Mouse (Mus musculus): ENCODE data around the gene Gal. TPM values are rescaled to one million over a fixed set of nuclear protein-coding genes. Genes with fewer than 3 reads are reported as not detected.
A peak's percentile ranks its signal among the peaks of the same experiment; 100 is the strongest.

The Gal gene
- polyA plus RNA-seq, 2 experiments: 0.04 TPM; not detected in 1

DNA sequence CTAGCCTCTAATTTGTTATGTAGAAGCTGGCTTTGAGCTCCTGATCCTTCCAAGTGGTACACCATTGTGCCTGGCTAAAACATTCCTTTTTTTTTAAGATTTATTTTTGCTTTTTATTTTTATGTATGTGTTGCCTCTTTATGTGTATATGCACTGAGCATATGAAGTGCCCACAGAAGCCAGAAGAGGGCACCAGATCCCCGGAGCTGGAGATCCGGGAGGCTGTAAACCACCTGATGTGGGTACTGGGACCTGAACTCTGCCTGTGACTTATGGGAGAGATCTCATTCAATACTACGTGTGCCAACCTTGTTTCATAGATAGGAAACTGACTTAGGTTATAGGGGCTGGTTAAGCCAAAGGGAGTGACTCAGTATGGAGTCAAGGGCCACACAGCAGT, 46.1 kb downstream of the Gal start:
- H3K27ac ChIP-seq: no peak overlapping the region
- no peak for TF ChIP-seq EP300 (IDR thresholded peaks at IDR 0.05; ENCODE audit: low read depth)
- peak; percentile 11; the same call in 1 of the 2 replicates for TF ChIP-seq CTCF (IDR thresholded peaks at IDR 0.05; ENCODE audit: low read depth)
- H3K27me3 ChIP-seq (ENCODE audit: control insufficient read depth, insufficient read depth, low read length): no peaks in the 10 kb centered on the region
- 78% methylated on average over 3 of the region's 3 CpGs for WGBS (ENCODE audit: insufficient replicate concordance)
- H3K4me3 ChIP-seq (ENCODE audit: insufficient read depth in 1 of 2, low read depth in 2 of 2, low read length in 2 of 2): no peak overlapping the region
- ATAC-seq (ENCODE audit: insufficient read depth) (no peak), DNase-seq (ENCODE audit: low read depth in 3 of 3, low spot score in 3 of 3) (no peak)
- no peak overlapping the region for H3K4me2 ChIP-seq (ENCODE audit: low read depth)
- peaks cover 2% of the 10 kb centered on the region for H3K36me3 ChIP-seq (replicated peaks; ENCODE audit: control insufficient read depth, insufficient read depth, low read depth)
- no peak overlapping the region for H3K9ac ChIP-seq (replicated peaks)
- no peaks in the 10 kb centered on the region for H3K9me3 ChIP-seq (ENCODE audit: control insufficient read depth, low read length)
- H3K4me1 ChIP-seq (replicated peaks; ENCODE audit: control insufficient read depth in 2 of 2, insufficient read depth in 2 of 2, low read length in 1 of 2): no peaks in the 10 kb centered on the region

DNA sequence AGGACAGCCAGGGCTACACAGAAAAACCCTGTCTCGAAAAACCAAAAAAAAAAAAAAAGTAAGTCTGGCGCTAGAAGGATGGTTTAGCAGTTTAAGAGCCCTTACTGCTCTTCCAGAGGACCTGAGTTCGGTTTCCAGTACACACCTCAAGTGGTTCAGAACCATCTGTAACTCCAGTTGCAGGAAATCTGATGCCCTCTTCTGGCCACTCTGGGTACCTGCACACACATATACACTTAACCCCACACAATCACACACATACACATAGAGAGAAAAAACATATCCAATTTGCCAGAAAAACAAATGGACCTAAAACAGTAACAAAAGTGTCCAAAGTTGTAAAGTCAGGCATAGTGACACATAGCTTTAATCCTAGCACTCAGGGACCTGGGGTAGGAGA, 49.3 kb downstream of the Gal start:
- Histone ChIP-seq H3K9ac (replicated peaks) (no peak overlapping the region), H3K4me3 (ENCODE audit: insufficient read depth in 1 of 2, low read depth in 2 of 2, low read length in 2 of 2) (no peak overlapping the region), H3K27ac (no peak overlapping the region), H3K9me3 (ENCODE audit: control insufficient read depth, low read length) (no peaks in the 10 kb centered on the region), H3K36me3 (replicated peaks; ENCODE audit: control insufficient read depth, insufficient read depth, low read depth) (peaks cover 2% of the 10 kb centered on the region), H3K27me3 (ENCODE audit: control insufficient read depth, insufficient read depth, low read length) (no peaks in the 10 kb centered on the region), H3K4me1 (replicated peaks; ENCODE audit: control insufficient read depth in 2 of 2, insufficient read depth in 2 of 2, low read length in 1 of 2) (peaks cover 0 to 7% of the 10 kb centered on the region in 2 experiments; a peak in 2 of 4 replicates), H3K4me2 (ENCODE audit: low read depth) (no peak overlapping the region)
- DNase-seq (ENCODE audit: low read depth in 3 of 3, low spot score in 3 of 3) (no peak), ATAC-seq (ENCODE audit: insufficient read depth) (no peak)
- TF ChIP-seq CTCF (IDR thresholded peaks at IDR 0.05; ENCODE audit: low read depth) (peak; percentile 32), EP300 (IDR thresholded peaks at IDR 0.05; ENCODE audit: low read depth) (no peak)
- 75% methylated on average over 2 of the region's 3 CpGs for WGBS (ENCODE audit: insufficient replicate concordance)

DNA sequence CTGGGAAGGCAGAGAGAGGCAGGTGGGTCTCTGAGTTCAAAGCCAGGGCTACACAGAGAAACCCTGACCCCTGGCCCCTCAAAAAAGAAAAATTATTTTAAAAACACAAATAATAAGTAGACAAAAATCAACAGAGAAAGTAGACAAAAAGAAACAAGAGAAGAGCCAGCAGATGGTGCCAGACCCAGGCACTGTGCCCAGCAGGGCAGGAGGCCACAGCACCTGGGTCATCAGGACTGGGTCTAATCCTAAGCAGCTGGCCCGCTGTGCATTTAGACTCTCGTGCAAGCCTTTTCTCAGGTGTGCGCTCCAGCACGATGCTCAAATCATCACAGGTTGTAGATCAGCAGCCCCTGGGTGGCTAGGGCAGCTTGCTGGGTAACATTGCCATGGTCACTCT, 50.8 kb downstream of the Gal start:
- Histone ChIP-seq H3K36me3 (replicated peaks; ENCODE audit: control insufficient read depth, insufficient read depth, low read depth) (peaks cover 2% of the 10 kb centered on the region), H3K27me3 (ENCODE audit: control insufficient read depth, insufficient read depth, low read length) (no peaks in the 10 kb centered on the region), H3K9me3 (ENCODE audit: control insufficient read depth, low read length) (no peaks in the 10 kb centered on the region), H3K27ac (no peak overlapping the region), H3K4me3 (ENCODE audit: insufficient read depth in 1 of 2, low read depth in 2 of 2, low read length in 2 of 2) (no peak overlapping the region), H3K4me2 (ENCODE audit: low read depth) (no peak overlapping the region), H3K4me1 (replicated peaks; ENCODE audit: control insufficient read depth in 2 of 2, insufficient read depth in 2 of 2, low read length in 1 of 2) (peaks cover 0 to 7% of the 10 kb centered on the region in 2 experiments; a peak in 2 of 4 replicates), H3K9ac (replicated peaks) (no peak overlapping the region)
- WGBS (ENCODE audit: insufficient replicate concordance): 86% methylated on average over 4 of the region's 4 CpGs
- DNase-seq (ENCODE audit: low read depth in 3 of 3, low spot score in 3 of 3) (no peak), ATAC-seq (ENCODE audit: insufficient read depth) (no peak)
- TF ChIP-seq EP300 (IDR thresholded peaks at IDR 0.05; ENCODE audit: low read depth): no peak
- TF ChIP-seq CTCF (IDR thresholded peaks at IDR 0.05; ENCODE audit: low read depth): no peak

Other genes starting within 250 kb of the Gal start
- gene Mrpl21, start 131.6 kb downstream of the Gal start, polyA plus RNA-seq (2012; rRNA removed): 21.5 and 36.2 TPM in 2 replicates
- 67.9 and 73.2 TPM in 2 replicates for gene Mrpl21, start 131.6 kb downstream of the Gal start, polyA plus RNA-seq (2014; fragmentation: Nextera tagmentation; extraction: Ambion mirVana)
- gene Ighmbp2, start 131.5 kb downstream of the Gal start, polyA plus RNA-seq (2012; rRNA removed): 1.4 and 1.6 TPM in 2 replicates
- gene Ighmbp2, start 131.5 kb downstream of the Gal start, polyA plus RNA-seq (2014; fragmentation: Nextera tagmentation; extraction: Ambion mirVana): 2.0 and 2.3 TPM in 2 replicates
- 3.5 and 4.6 TPM in 2 replicates for gene Cpt1a, start 92.2 kb downstream of the Gal start, polyA plus RNA-seq (2012; rRNA removed)
- 5.2 and 6.8 TPM in 2 replicates for gene Cpt1a, start 92.2 kb downstream of the Gal start, polyA plus RNA-seq (2014; fragmentation: Nextera tagmentation; extraction: Ambion mirVana)
- gene Tesmin, start 25.7 kb downstream of the Gal start, polyA plus RNA-seq (2012; rRNA removed): 0.17 and 0.25 TPM in 2 replicates
- 0.30 TPM in 2 replicates for gene Tesmin, start 25.7 kb downstream of the Gal start, polyA plus RNA-seq (2014; fragmentation: Nextera tagmentation; extraction: Ambion mirVana)
- 19.2 and 22.6 TPM in 2 replicates for gene Ppp6r3, start 161.2 kb upstream of the Gal start, polyA plus RNA-seq (2012; rRNA removed)
- 22.6 and 24.2 TPM in 2 replicates for gene Ppp6r3, start 161.2 kb upstream of the Gal start, polyA plus RNA-seq (2014; fragmentation: Nextera tagmentation; extraction: Ambion mirVana)

All from liver, embryonic 14.5 days (tissue).